Mouse (Mus musculus) intestine, embryonic 14.5 days (tissue): ENCODE results near the gene Abtb1. TPM values are rescaled to one million over a fixed set of nuclear protein-coding genes. Genes with fewer than 3 reads are reported as not detected.

ENCODE experiments used
- ATAC-seq: fragments of 200-750 bp; cut with Nextera tagmentation; replicated peaks from 2 replicates; pipeline ENCODE4 v1.8.0; 2017; ENCODE audit warnings: low read depth, moderate number of reproducible peaks, moderate TSS enrichment, moderate library complexity; ENCODE audit not compliant: low FRiP score, low TSS enrichment
- DNase-seq: peaks from one replicate; pipeline ENCODE4 v3.0.0-alpha.2; 2018; ENCODE audit warnings: low spot score
- H3K27ac ChIP-seq: fragments of 300-500 bp; sonication (generic); 2 replicates; pipeline ENCODE4 v1.5.1; 2014; ENCODE audit warnings: low read depth, mild to moderate bottlenecking, control low read depth
- H3K27me3 ChIP-seq: fragments of 300-500 bp; sonication (generic); replicated peaks from 2 replicates; pipeline ENCODE4 v1.6.1; 2014; ENCODE audit warnings: low read length, control low read depth; ENCODE audit not compliant: control insufficient read depth, insufficient read depth
- H3K36me3 ChIP-seq: fragments of 300-500 bp; sonication (generic); 2 replicates; pipeline ENCODE4 v1.6.1; 2014; ENCODE audit warnings: low read length, control low read depth; ENCODE audit not compliant: control insufficient read depth, insufficient read depth
- H3K4me1 ChIP-seq: fragments of 300-500 bp; sonication (generic); replicated peaks from 2 replicates; pipeline ENCODE4 v1.6.1; 2014; ENCODE audit warnings: low read length, control low read depth, mixed read lengths; ENCODE audit not compliant: control insufficient read depth, insufficient read depth
- H3K4me2 ChIP-seq: fragments of 300-500 bp; sonication (generic); 2 replicates; pipeline ENCODE4 v1.6.1; 2014; ENCODE audit warnings: low read length
- H3K4me3 ChIP-seq: fragments of 300-500 bp; sonication (generic); 2 replicates; pipeline ENCODE4 v1.5.1; 2014; ENCODE audit warnings: low read depth, low read length, control low read depth, mixed read lengths
- H3K9ac ChIP-seq: fragments of 300-500 bp; sonication (generic); 2 replicates; pipeline ENCODE4 v1.6.1; 2014; ENCODE audit warnings: mild to moderate bottlenecking, low read length
- H3K9me3 ChIP-seq: fragments of 300-500 bp; sonication (generic); 2 replicates; pipeline ENCODE4 v1.6.1; 2016; ENCODE audit warnings: low read length, control low read depth; ENCODE audit not compliant: control insufficient read depth
- WGBS: fragments of 180-500 bp; shearing (Covaris S2); extraction: QIAGEN DNeasy Blood & Tissue Kit; methylation state at CpG from one replicate; pipeline ENCODE4 v1.1.7; 2014; 5-methylcytosine and 5-hydroxymethylcytosine counted together
- polyA plus RNA-seq: library from polyadenylated mRNA; unstranded; fragments of >200 nt; fragmentation: Nextera tagmentation; extraction: Ambion mirVana; gene quantifications from 2 replicates; pipeline ENCODE4 v1.2.1, GENCODE M21; 2014

Gene Abtb1
- polyA plus RNA-seq, 1 experiment from 2014 or later: 21.8 TPM

DNA sequence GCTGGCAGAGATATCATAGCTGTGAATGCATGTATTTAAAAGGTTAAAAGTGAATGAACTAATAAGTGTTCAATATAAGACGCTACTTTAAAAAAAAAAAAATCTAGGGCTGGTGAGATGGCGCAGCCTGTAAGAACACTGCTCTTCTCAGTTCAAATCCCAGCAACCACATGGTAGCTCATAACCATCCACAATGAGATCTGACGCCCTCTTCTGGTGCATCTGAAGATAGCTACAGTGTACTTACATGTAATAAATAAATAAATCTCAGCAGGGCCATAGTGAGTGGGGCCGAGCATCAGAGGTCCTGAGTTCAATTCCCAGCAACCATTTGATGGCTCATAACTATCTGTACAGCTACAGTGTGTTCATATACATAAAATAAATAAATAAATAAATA lies 37.7 kb upstream of the Abtb1 start:
- Histone ChIP-seq H3K27ac (no peak overlapping the region), H3K4me1 (0 out of 2 replicates have a peak, but pooled peaks cover 2% of the 10 kb centered on the region), H3K4me2 (no peak overlapping the region), H3K27me3 (0 out of 2 replicates have a peak, but pooled peaks cover 3% of the 10 kb centered on the region), H3K9ac (no peak overlapping the region), H3K36me3 (peaks cover 33% of the 10 kb centered on the region), H3K4me3 (no peak overlapping the region), H3K9me3 (no peaks in the 10 kb centered on the region)
- ATAC-seq (no peak), DNase-seq (no peak)
- 64% methylated on average over 4 of the region's 4 CpGs for WGBS

DNA sequence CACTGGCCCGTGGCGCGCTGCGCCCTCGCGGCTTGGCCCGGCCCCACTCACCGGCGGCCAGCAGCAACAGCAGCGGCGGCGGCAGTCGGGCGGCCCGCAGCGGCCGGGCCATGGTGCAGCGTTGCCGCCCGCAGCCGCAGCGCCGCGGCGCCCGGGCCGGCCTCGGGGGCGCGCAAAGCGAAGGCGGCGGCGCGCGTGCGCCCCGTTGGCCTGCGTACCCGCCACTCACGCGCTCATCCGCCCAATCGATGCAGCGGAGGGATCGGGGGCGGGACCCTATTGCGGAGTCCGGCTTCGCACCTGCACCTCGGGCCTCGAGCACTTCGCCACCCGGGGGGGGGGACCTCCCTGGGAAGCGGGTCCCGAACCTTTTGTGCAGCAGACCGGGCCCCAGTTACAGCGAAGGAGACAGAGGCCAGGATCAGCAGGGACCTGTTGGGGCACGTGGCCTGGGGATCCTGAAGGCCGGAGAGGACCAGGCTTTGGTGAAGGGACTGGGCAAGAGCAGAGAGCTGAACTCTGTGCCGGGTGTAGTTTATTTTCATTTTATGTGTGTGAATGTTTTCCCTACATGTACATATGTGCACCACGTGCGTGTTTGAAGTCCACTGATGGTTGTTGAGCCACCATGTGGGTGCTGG lies 33.2 kb upstream of the Abtb1 start, which contains the start of gene Podxl2:
Podxl2 (minus strand) TSS at position 177 of the 641 bp plus-strand sequence.
- peak within 1 kb of the TSS; percentile 33; the same call in 1 of the 2 replicates for H3K27ac ChIP-seq
- H3K4me3 ChIP-seq: peak within 1 kb of the TSS; percentile 72
- DNase-seq (peak; percentile 86), ATAC-seq (peak; percentile 75)
- peak within 1 kb of the TSS; percentile 74 for H3K9ac ChIP-seq
- 6% methylated on average over 44 of the region's 63 CpGs for WGBS
- H3K36me3 ChIP-seq: no peaks in the 10 kb centered on the region
- H3K4me2 ChIP-seq: peak within 1 kb of the TSS; percentile 96
- peaks cover 16% of the 10 kb centered on the region for H3K4me1 ChIP-seq
- H3K27me3 ChIP-seq: 0 out of 2 replicates have a peak, but pooled peaks cover 7% of the 10 kb centered on the region
- H3K9me3 ChIP-seq: no peaks in the 10 kb centered on the region

DNA sequence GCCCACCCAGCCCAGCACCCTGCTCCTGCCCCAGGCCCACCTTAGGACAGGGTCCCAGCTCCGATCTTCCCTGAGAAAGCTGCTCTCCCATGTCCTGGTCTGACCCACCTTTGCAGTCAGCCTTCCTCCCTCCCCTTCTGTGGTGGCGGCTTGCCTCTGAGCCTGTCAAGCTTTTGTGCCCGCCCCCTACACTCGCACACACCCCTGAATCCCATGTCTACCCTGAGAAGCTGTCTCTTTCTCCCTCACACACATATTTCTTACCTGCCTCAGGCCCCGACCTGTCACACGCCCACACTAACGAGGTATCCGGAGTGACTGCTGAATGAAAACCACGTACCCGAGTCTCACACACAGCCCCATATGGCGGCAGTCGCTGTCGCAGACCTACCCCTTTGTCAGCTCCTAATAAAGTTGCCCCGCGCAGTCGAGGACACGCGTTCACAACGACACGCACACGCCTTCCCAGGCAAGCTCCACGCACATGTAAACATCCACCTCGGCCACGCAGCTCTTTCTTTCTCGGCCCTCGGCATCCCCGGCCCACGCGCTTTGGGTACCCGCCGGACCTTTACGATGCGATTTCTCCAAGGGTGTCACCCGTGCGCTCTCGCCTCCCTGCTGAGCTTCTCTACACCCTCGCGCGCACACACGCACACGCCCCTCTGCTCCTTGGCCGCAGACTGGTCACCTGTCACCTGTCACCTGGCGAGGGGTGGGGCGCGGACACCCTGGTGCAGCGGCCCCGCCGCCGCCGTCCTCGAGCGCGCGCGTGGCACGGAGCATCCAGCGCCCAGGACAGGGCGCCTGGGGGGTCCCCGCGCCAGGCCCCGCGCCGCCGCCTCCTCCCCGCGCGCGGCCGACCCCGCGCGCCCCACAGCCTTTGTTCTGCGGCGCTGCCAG lies 32.4 kb upstream of the Abtb1 start:
- peak; percentile 75 for DNase-seq
- peak overlapping the region; percentile 33; the same call in 1 of the 2 replicates for H3K27ac ChIP-seq
- WGBS: 2% methylated on average over 74 of the region's 74 CpGs
- H3K27me3 ChIP-seq: 0 out of 2 replicates have a peak, but pooled peaks cover 7% of the 10 kb centered on the region
- peak overlapping the region; percentile 72 for H3K4me3 ChIP-seq
- no peaks in the 10 kb centered on the region for H3K36me3 ChIP-seq
- peaks cover 16% of the 10 kb centered on the region for H3K4me1 ChIP-seq
- no peaks in the 10 kb centered on the region for H3K9me3 ChIP-seq
- H3K9ac ChIP-seq: peak overlapping the region; percentile 74
- peak; percentile 56 for ATAC-seq
- peak overlapping the region; percentile 96 for H3K4me2 ChIP-seq

DNA sequence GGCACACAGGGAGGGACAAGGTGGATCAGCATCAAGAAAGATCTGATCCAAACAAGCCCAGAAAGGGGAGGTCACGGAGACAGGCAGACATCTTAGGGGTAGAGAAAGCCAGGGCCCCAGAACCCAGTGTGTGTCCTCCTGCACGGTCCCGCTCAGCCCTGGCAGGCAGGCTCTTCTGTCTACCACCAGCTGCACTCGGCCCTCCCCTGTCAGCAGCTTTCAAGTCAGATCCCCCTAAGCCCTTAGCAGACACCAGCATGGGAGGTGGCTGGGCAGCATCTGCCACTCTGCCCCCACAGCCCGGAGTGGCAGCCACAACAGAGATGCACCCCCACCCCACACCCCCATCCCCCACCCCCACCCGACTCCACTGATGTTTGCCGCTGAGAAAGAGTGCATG lies 31.0 kb upstream of the Abtb1 start:
- Histone ChIP-seq H3K4me2 (peak overlapping the region; percentile 96; the same call in 1 of the 2 replicates), H3K9me3 (no peaks in the 10 kb centered on the region), H3K4me1 (peaks cover 16% of the 10 kb centered on the region), H3K36me3 (no peaks in the 10 kb centered on the region), H3K27ac (no peak overlapping the region), H3K9ac (no peak overlapping the region), H3K4me3 (0 out of 2 replicates have a peak overlapping the region, but pooled peaks have one; percentile 11), H3K27me3 (0 out of 2 replicates have a peak, but pooled peaks cover 7% of the 10 kb centered on the region)
- 42% methylated on average over 5 of the region's 7 CpGs for WGBS
- DNase-seq (no peak), ATAC-seq (no peak)

DNA sequence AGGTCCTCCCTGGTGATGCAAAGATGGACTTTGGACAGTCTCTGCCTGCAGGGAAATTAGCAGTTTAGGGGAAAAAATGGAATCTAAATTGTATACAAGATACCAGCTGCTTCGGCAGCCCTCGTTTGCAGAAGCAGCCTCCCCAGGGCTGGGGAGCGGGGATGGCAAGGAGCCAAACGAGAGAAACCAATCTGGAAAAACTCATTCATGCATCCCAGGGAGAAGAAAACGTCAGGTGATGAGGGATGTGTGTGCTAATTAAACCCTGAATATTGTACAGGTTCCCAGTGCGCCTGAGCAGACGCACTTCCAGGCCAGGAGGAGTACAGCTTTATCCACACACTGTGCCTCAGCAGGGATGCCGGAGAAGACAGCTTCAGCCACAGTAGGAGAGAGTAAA lies 29.8 kb upstream of the Abtb1 start:
- WGBS: 26% methylated on average over 8 of the region's 8 CpGs
- peak; percentile 62 for DNase-seq
- H3K36me3 ChIP-seq: no peaks in the 10 kb centered on the region

DNA sequence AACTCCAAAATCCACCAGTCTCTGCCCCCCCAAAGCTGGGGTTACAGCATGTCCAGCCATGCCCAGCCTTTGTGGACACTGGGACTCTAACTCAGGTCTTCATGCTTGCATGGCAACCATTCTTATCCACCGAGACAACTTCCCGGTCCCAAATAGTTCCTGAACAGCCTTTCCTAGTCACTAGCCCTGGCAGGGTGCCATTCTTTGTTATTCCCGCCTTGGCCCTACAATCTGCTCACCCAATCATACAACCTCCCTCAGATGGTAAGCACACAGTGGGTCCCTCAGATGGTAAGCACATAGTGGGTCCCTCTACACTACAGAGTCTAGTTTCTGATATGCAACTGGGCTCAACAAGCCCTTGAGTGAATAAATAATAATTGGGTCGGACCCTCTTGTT lies 28.8 kb upstream of the Abtb1 start:
- Histone ChIP-seq H3K4me2 (no peak overlapping the region), H3K4me3 (no peak overlapping the region), H3K27me3 (0 out of 2 replicates have a peak, but pooled peaks cover 6% of the 10 kb centered on the region), H3K27ac (peak overlapping the region; percentile 47; the same call in 1 of the 2 replicates), H3K9ac (no peak overlapping the region), H3K9me3 (no peaks in the 10 kb centered on the region), H3K4me1 (peaks cover 16% of the 10 kb centered on the region), H3K36me3 (no peaks in the 10 kb centered on the region)
- 65% methylated on average over 4 of the region's 4 CpGs for WGBS
- no peak for ATAC-seq
- no peak for DNase-seq

More for the DNA sequence above, 29.8 kb upstream of the Abtb1 start:
- no peaks in the 10 kb centered on the region for H3K9me3 ChIP-seq
- peaks cover 16% of the 10 kb centered on the region for H3K4me1 ChIP-seq
- no peak overlapping the region for H3K4me3 ChIP-seq
- peak overlapping the region; percentile 47; the same call in 1 of the 2 replicates for H3K27ac ChIP-seq
- H3K4me2 ChIP-seq: peak overlapping the region; percentile 28
- H3K27me3 ChIP-seq: 0 out of 2 replicates have a peak, but pooled peaks cover 7% of the 10 kb centered on the region
- no peak overlapping the region for H3K9ac ChIP-seq
- no peak for ATAC-seq

DNA sequence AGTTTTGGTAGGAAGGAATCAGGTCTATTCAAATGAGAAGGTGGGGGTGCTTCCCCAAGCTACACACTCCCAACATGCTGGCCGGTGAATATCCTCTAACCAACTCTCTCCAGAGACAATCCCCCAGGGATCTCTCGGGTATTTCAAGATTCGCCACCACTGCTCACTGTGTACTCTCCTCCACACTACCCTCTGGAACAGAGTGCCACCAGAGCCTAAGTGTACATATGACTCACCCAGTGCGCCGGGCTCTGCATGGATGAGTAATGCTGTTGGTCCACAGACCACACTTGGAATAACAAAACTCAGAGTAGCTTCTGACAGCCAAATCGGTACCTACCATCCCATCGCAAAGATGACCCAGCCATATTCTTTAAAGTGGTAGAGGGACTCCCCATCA lies 27.7 kb upstream of the Abtb1 start:
- H3K27ac ChIP-seq: no peak overlapping the region
- ATAC-seq (no peak), DNase-seq (no peak)
- no peak overlapping the region for H3K9ac ChIP-seq
- H3K4me2 ChIP-seq: no peak overlapping the region
- H3K4me3 ChIP-seq: no peak overlapping the region
- H3K9me3 ChIP-seq: no peaks in the 10 kb centered on the region
- H3K4me1 ChIP-seq: peaks cover 14% of the 10 kb centered on the region
- 88% methylated on average over 7 of the region's 7 CpGs for WGBS
- peaks cover 5% of the 10 kb centered on the region; the same call in 1 of the 2 replicates for H3K36me3 ChIP-seq
- H3K27me3 ChIP-seq: 0 out of 2 replicates have a peak, but pooled peaks cover 3% of the 10 kb centered on the region

DNA sequence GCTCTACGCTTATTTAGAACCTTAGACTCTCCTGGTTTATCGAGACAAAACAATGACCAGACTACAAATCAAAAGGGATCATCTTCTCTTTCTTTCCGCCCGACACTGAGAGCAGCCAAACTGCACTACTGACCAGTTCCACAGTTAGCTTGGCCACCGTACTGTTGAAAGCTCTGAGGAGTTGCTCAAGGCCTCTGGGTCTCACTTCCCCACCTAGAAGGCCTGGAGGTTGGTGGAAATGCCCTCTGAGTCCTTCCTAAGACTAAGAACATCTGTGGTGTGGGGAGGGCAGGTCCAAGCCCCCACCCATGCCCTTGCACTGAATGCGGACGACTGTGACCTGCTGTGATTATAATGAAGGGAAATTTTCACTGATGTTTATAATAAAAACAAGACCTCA lies 23.9 kb upstream of the Abtb1 start:
- Histone ChIP-seq H3K36me3 (peaks cover 29% of the 10 kb centered on the region), H3K27me3 (no peaks in the 10 kb centered on the region), H3K4me3 (no peak overlapping the region), H3K4me1 (no peaks in the 10 kb centered on the region), H3K9ac (no peak overlapping the region), H3K4me2 (no peak overlapping the region), H3K27ac (no peak overlapping the region), H3K9me3 (no peaks in the 10 kb centered on the region)
- WGBS: 79% methylated on average over 7 of the region's 7 CpGs
- DNase-seq: no peak
- no peak for ATAC-seq
